In the genomic region with DNA sequence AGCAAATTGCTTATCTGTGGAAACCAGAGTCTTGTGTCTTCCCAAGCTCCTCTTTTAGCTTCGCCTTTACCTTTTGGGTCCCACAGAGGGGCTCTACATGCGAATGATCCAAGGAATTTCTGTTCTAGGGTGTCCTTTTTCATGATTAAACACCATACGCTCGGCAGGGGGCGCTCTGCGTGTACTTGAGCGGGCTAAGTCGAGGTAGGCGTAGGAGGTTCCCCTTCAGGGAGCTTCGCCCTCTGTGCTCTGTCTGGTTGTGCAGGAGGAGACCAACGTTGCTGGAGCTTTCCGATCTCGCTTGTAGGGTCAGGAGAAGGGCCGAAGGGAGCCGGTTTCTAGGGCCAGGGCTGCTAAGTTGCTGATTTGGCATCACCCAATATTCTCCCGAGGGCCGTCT, we compare ENCODE assay signal across 9 mouse cellular contexts.
DNase-seq lines count a peak whose midpoint lies in the region; ATAC-seq and TF ChIP-seq lines count a peak whose summit lies in the region.
"Had no signal": no experiment of that assay in that cellular context is flagged by ENCODE, and none has a peak within 500 bp of the region (broad histone marks: within the 10 kb centered on the region; RNA-seq: fewer than 3 reads in every experiment).

No protein-coding gene starts in this region.

- H3K27me3 ChIP-seq in liver, embryonic 12.5 days (replicated peaks): 0 out of 2 replicates have a peak, but pooled peaks cover 6% of the 10 kb centered on the region
- H3K27me3 ChIP-seq in hindbrain, postnatal 0 days (ENCODE audit: insufficient read depth, low read length): no peaks in the 10 kb centered on the region
- peaks cover 26% of the 10 kb centered on the region; the same call in 1 of the 2 replicates for H3K27me3 ChIP-seq in midbrain, embryonic 13.5 days

- peak; percentile 72 for TF ChIP-seq CTCF in hindbrain, postnatal 0 days (IDR thresholded peaks at IDR 0.05; ENCODE audit: low read depth)

- H3K9ac ChIP-seq in liver, embryonic 12.5 days: no peak overlapping the region
- no peak overlapping the region for H3K9ac ChIP-seq in hindbrain, postnatal 0 days (replicated peaks; ENCODE audit: low read length)
- H3K9ac ChIP-seq in midbrain, embryonic 13.5 days (replicated peaks): no peak overlapping the region

- no peaks in the 10 kb centered on the region for H3K36me3 ChIP-seq in liver, embryonic 12.5 days
- H3K36me3 ChIP-seq in hindbrain, postnatal 0 days (ENCODE audit: insufficient read depth, low read length): no peaks in the 10 kb centered on the region
- H3K36me3 ChIP-seq in midbrain, embryonic 13.5 days: no peaks in the 10 kb centered on the region

- no peak overlapping the region for H3K4me3 ChIP-seq in liver, embryonic 12.5 days
- no peak overlapping the region for H3K4me3 ChIP-seq in hindbrain, postnatal 0 days (ENCODE audit: low read length)
- no peak overlapping the region for H3K4me3 ChIP-seq in midbrain, embryonic 13.5 days (replicated peaks)
- H3K4me3 ChIP-seq: myocyte had no signal

- H3K4me2 ChIP-seq in liver, embryonic 12.5 days: no peak overlapping the region
- peak overlapping the region; percentile 10; the same call in 1 of the 2 replicates for H3K4me2 ChIP-seq in hindbrain, postnatal 0 days (ENCODE audit: low read depth, low read length)
- H3K4me2 ChIP-seq in midbrain, embryonic 13.5 days (replicated peaks): no peak overlapping the region

- no peaks in the 10 kb centered on the region for H3K9me3 ChIP-seq in liver, embryonic 12.5 days (replicated peaks)
- H3K9me3 ChIP-seq in hindbrain, postnatal 0 days (ENCODE audit: low read length): no peaks in the 10 kb centered on the region
- no peaks in the 10 kb centered on the region for H3K9me3 ChIP-seq in midbrain, embryonic 13.5 days

- DNase-seq in liver: peak; percentile 64
- peak; percentile 83 to 87 for DNase-seq in cerebellum, postnatal 14 days
- peak; percentile 38 to 66 for DNase-seq in frontal cortex, postnatal 14 days (ENCODE audit: low spot score in 2 of 2)
- DNase-seq in hindbrain, postnatal 0 days (ENCODE audit: low spot score): peak; percentile 86
- peak; percentile 56 for DNase-seq in left cerebral cortex, adult 11 months (ENCODE audit: low spot score)
- peak; percentile 45 for DNase-seq in telencephalon, adult 2 months (ENCODE audit: low read depth, low spot score)

- 12% methylated on average over 17 of the region's 17 CpGs for WGBS in liver, embryonic 12.5 days (ENCODE audit: insufficient replicate concordance)
- 12% methylated on average over 17 of the region's 17 CpGs for WGBS in hindbrain, postnatal 0 days
- WGBS in midbrain, embryonic 13.5 days: 16% methylated on average over 17 of the region's 17 CpGs

- ATAC-seq in liver, embryonic 12.5 days: no peak
- ATAC-seq in hindbrain, postnatal 0 days: no peak
- peak; percentile 74 for ATAC-seq in midbrain, embryonic 13.5 days

- no peak overlapping the region for H3K27ac ChIP-seq in liver, embryonic 12.5 days
- no peak overlapping the region for H3K27ac ChIP-seq in hindbrain, postnatal 0 days
- no peak overlapping the region for H3K27ac ChIP-seq in midbrain, embryonic 13.5 days

- no peaks in the 10 kb centered on the region for H3K4me1 ChIP-seq in liver, embryonic 12.5 days
- H3K4me1 ChIP-seq in hindbrain, postnatal 0 days (ENCODE audit: insufficient read depth, low read length): no peaks in the 10 kb centered on the region
- peaks cover 9% of the 10 kb centered on the region; the same call in 1 of the 2 replicates for H3K4me1 ChIP-seq in midbrain, embryonic 13.5 days (replicated peaks)
